Mouse (Mus musculus) left cerebral cortex, adult 18-20 months (tissue): ENCODE measurements around the gene Zfp867. TPM values are rescaled to one million over a fixed set of nuclear protein-coding genes. Genes with fewer than 3 reads are reported as not detected.
A peak's percentile ranks its signal among the peaks of the same experiment; 100 is the strongest.

Source experiments
- DNase-seq, 2 experiments: peaks; one replicate each; pipeline ENCODE4 v3.0.0; 2021 to 2022; ENCODE audit warnings: low spot score in 2 of 2, mixed read lengths in 1 of 2
- total RNA-seq, 2 experiments: library from RNA; stranded (reverse); gene quantifications; 2 replicates each; pipeline ENCODE4 v1.2.3; 2021

Gene Zfp867
- total RNA-seq, 2 experiments from 2014 or later = 3.4 to 3.5 TPM

GRCm38 (mm10) chr11:59460459-59460858 lies 11.8 kb downstream of the Zfp867 start:
- DNase-seq = no peak

GRCm38 (mm10) chr11:59458973-59459372 lies 13.3 kb downstream of the Zfp867 start:
- no peak for DNase-seq

- no peak for DNase-seq
These were observed 15.4 kb downstream of the Zfp867 start for GRCm38 (mm10) chr11:59456891-59457290.

- no peak for DNase-seq
These were observed 15.9 kb downstream of the Zfp867 start for GRCm38 (mm10) chr11:59456346-59456745.

GRCm38 (mm10) chr11:59451086-59451485 lies 21.2 kb downstream of the Zfp867 start, which contains the start of gene Snap47:
Gene Snap47 (minus strand): TSS chr11:59451186.
- no peak for DNase-seq

GRCm38 (mm10) chr11:59450230-59450771 lies 22.0 kb downstream of the Zfp867 start:
- DNase-seq = no peak

GRCm38 (mm10) chr11:59449741-59450229 lies 22.5 kb downstream of the Zfp867 start, which contains the start of gene Jmjd4:
Gene Jmjd4 (plus strand): TSS chr11:59450045.
- DNase-seq = peak; percentile 91 to 93

- DNase-seq = no peak
These were observed 29.2 kb downstream of the Zfp867 start for GRCm38 (mm10) chr11:59443102-59443501.

- no peak for DNase-seq
These were observed 34.3 kb downstream of the Zfp867 start for GRCm38 (mm10) chr11:59437954-59438353.

- DNase-seq = no peak
These were observed 40.0 kb downstream of the Zfp867 start for GRCm38 (mm10) chr11:59432261-59432660.

GRCm38 (mm10) chr11:59429959-59430358 lies 42.3 kb downstream of the Zfp867 start:
- DNase-seq = no peak

GRCm38 (mm10) chr11:59428057-59428660 lies 44.1 kb downstream of the Zfp867 start:
- DNase-seq = no peak

- peak; percentile 31 to 34 for DNase-seq
These were observed 46.6 kb downstream of the Zfp867 start for GRCm38 (mm10) chr11:59425671-59426101.

GRCm38 (mm10) chr11:59423010-59423588 lies 49.2 kb downstream of the Zfp867 start:
- DNase-seq = no peak

- no peak for DNase-seq
These were observed 50.3 kb downstream of the Zfp867 start for GRCm38 (mm10) chr11:59421967-59422366.

- no peak for DNase-seq
These were observed 50.8 kb downstream of the Zfp867 start for GRCm38 (mm10) chr11:59421436-59421835.

GRCm38 (mm10) chr11:59418708-59419107 lies 53.6 kb downstream of the Zfp867 start:
- no peak for DNase-seq

- DNase-seq = no peak
These were observed 59.0 kb downstream of the Zfp867 start for GRCm38 (mm10) chr11:59412999-59413863.

- no peak for DNase-seq
These were observed 60.2 kb downstream of the Zfp867 start for GRCm38 (mm10) chr11:59412058-59412457.
